Mouse (Mus musculus) 416B (cell line): ENCODE measurements at regions not wholly inside any gene's neighbourhood (a gene's known extent, or its start where the extent isn't known, plus 50 kb on each side); places are given as distances from the start of the nearest gene placed in this dataset.

Experiments used
- DNase-seq: peaks from one replicate; pipeline ENCODE4 v3.0.0; 2011; ENCODE audit warnings: low read depth

GRCm38 (mm10) chr4:137216908-137217497, 60.3 kb upstream of the Wnt4 start:
- DNase-seq = no peak

GRCm38 (mm10) chr4:137214573-137214972, 62.7 kb upstream of the Wnt4 start:
- DNase-seq = no peak

- DNase-seq = no peak
Observed at GRCm38 (mm10) chr4:137212846-137213245, 64.4 kb upstream of the Wnt4 start.

GRCm38 (mm10) chr4:137212106-137212505, 65.2 kb upstream of the Wnt4 start:
- DNase-seq = no peak

- DNase-seq = no peak
Observed at GRCm38 (mm10) chr4:137211288-137211687, 66.0 kb upstream of the Wnt4 start.

- no peak for DNase-seq
Observed at GRCm38 (mm10) chr4:137210525-137210924, 66.8 kb upstream of the Wnt4 start.

GRCm38 (mm10) chr4:137200968-137201367, 76.3 kb upstream of the Wnt4 start:
- DNase-seq = no peak

GRCm38 (mm10) chr4:137200426-137200825, 76.9 kb upstream of the Wnt4 start:
- DNase-seq = no peak

GRCm38 (mm10) chr4:137196491-137196974, 80.8 kb upstream of the Wnt4 start:
- no peak for DNase-seq

- DNase-seq = no peak
Observed at GRCm38 (mm10) chr4:137194106-137194505, 83.2 kb upstream of the Wnt4 start.

- no peak for DNase-seq
Observed at GRCm38 (mm10) chr4:137190625-137191024, 86.7 kb upstream of the Wnt4 start.

- no peak for DNase-seq
Observed at GRCm38 (mm10) chr4:137189801-137190200, 87.5 kb upstream of the Wnt4 start.

- no peak for DNase-seq
Observed at GRCm38 (mm10) chr4:137189058-137189457, 88.2 kb upstream of the Wnt4 start.

- peak; percentile 43 for DNase-seq
Observed at GRCm38 (mm10) chr4:137187592-137187991, 89.7 kb upstream of the Wnt4 start.

GRCm38 (mm10) chr4:137187051-137187450, 90.2 kb upstream of the Wnt4 start:
- DNase-seq = no peak

- no peak for DNase-seq
Observed at GRCm38 (mm10) chr4:137185001-137185400, 92.3 kb upstream of the Wnt4 start.

GRCm38 (mm10) chr4:137183181-137183850, 94.0 kb upstream of the Wnt4 start:
- no peak for DNase-seq

- no peak for DNase-seq
Observed at GRCm38 (mm10) chr4:137182547-137182946, 94.7 kb upstream of the Wnt4 start.

GRCm38 (mm10) chr4:137181252-137181651, 96.0 kb upstream of the Wnt4 start:
- no peak for DNase-seq

GRCm38 (mm10) chr4:137180083-137180482, 97.2 kb upstream of the Wnt4 start:
- no peak for DNase-seq

- DNase-seq = peak; percentile 61
Observed at GRCm38 (mm10) chr4:137178833-137179232, 98.5 kb upstream of the Wnt4 start.

GRCm38 (mm10) chr4:137164933-137165332, 112.4 kb upstream of the Wnt4 start:
- DNase-seq = no peak

- DNase-seq = peak; percentile 54
Observed at GRCm38 (mm10) chr4:137164429-137164828, 112.9 kb upstream of the Wnt4 start.

GRCm38 (mm10) chr4:137163962-137164361, 113.3 kb upstream of the Wnt4 start:
- no peak for DNase-seq
